In genomic region chr16:94370173-94370914, GRCm38 (mm10) we compare ENCODE assay signal across 8 mouse cellular contexts. TPM values are rescaled to one million over a fixed set of nuclear protein-coding genes. Genes with fewer than 3 reads are reported as not detected.
DNase-seq lines count a peak whose midpoint lies in the region; ATAC-seq and TF ChIP-seq lines count a peak whose summit lies in the region.

Ttc3 (plus strand) TSS chr16:94370618.

- DNase-seq in 3134 (ENCODE audit: extremely low read depth, insufficient read length, low spot score) = peak; percentile 92
- DNase-seq in adrenal gland, postnatal 36 days = peak; percentile 95 to 97
- DNase-seq in heart, adult 2 months = peak; percentile 95
- DNase-seq in kidney, adult 8-10 months = peak; percentile 86 to 90
- peak; percentile 86 to 89 for DNase-seq in spleen, postnatal 10 days (ENCODE audit: low spot score in 2 of 2)

- peaks cover 18% of the 10 kb centered on the region for H3K4me1 ChIP-seq in embryonic facial prominence, embryonic 13.5 days
- peaks cover 4% of the 10 kb centered on the region for H3K4me1 ChIP-seq in heart, adult 2 months (ENCODE audit: control insufficient read depth, insufficient read depth, low read length)
- H3K4me1 ChIP-seq in limb, embryonic 13.5 days = peaks cover 29% of the 10 kb centered on the region
- H3K4me1 ChIP-seq in midbrain, embryonic 16.5 days (ENCODE audit: control insufficient read depth, insufficient read depth, low read length) = peaks cover 34% of the 10 kb centered on the region

- peaks cover 2% of the 10 kb centered on the region; the same call in 1 of the 2 replicates for H3K36me3 ChIP-seq in embryonic facial prominence, embryonic 13.5 days
- peaks cover 6% of the 10 kb centered on the region for H3K36me3 ChIP-seq in heart, adult 2 months (ENCODE audit: control insufficient read depth, insufficient read depth, low read length)
- no peaks in the 10 kb centered on the region for H3K36me3 ChIP-seq in limb, embryonic 13.5 days
- no peaks in the 10 kb centered on the region for H3K36me3 ChIP-seq in midbrain, embryonic 16.5 days (ENCODE audit: control insufficient read depth, insufficient read depth, low read length)

- TF ChIP-seq POLR2A in heart, adult 2 months (IDR thresholded peaks at IDR 0.05; ENCODE audit: insufficient read depth, low read depth, low read length) = peak; percentile 62

- TF ChIP-seq CTCF in heart, adult 2 months (IDR thresholded peaks at IDR 0.05) = no peak

- no peak for TF ChIP-seq EP300 in heart, adult 2 months (IDR thresholded peaks at IDR 0.05; ENCODE audit: insufficient read depth, low read depth, low read length)

- H3K9me3 ChIP-seq in embryonic facial prominence, embryonic 13.5 days = no peaks in the 10 kb centered on the region
- no peaks in the 10 kb centered on the region for H3K9me3 ChIP-seq in limb, embryonic 13.5 days
- H3K9me3 ChIP-seq in midbrain, embryonic 16.5 days (replicated peaks; ENCODE audit: control insufficient read depth, low read length, poor library complexity, severe bottlenecking) = no peaks in the 10 kb centered on the region

- WGBS in embryonic facial prominence, embryonic 13.5 days = under 1% methylated on average over 78 of the region's 79 CpGs
- WGBS in heart, adult 2 months = under 1% methylated on average over 79 of the region's 79 CpGs
- under 1% methylated on average over 75 of the region's 79 CpGs for WGBS in limb, embryonic 13.5 days
- WGBS in midbrain, embryonic 16.5 days = under 1% methylated on average over 66 of the region's 79 CpGs

- peak; percentile 90 for ATAC-seq in embryonic facial prominence, embryonic 13.5 days (ENCODE audit: insufficient number of reproducible peaks, insufficient read depth, low FRiP score, low TSS enrichment, low read depth)
- peak; percentile 85 for ATAC-seq in limb, embryonic 13.5 days (ENCODE audit: low FRiP score, low read depth)
- peak; percentile 76 for ATAC-seq in midbrain, embryonic 16.5 days

- H3K4me3 ChIP-seq in embryonic facial prominence, embryonic 13.5 days = peak within 1 kb of the TSS; percentile 85
- H3K4me3 ChIP-seq in heart, adult 2 months = peak within 1 kb of the TSS; percentile 87
- H3K4me3 ChIP-seq in limb, embryonic 13.5 days = peak within 1 kb of the TSS; percentile 88
- H3K4me3 ChIP-seq in midbrain, embryonic 16.5 days (ENCODE audit: low read depth, low read length) = peak within 1 kb of the TSS; percentile 89

- intact Hi-C loops in heart, adult 2 months (cut with DNase I) = loop anchor here (1.0 to 5.0 kb wide), 2 partner anchors 57 to 157 kb away; partner anchors contain the start of genes Hlcs and Vps26c

- H3K9ac ChIP-seq in embryonic facial prominence, embryonic 13.5 days = peak within 1 kb of the TSS; percentile 93
- H3K9ac ChIP-seq in heart, adult 2 months (ENCODE audit: low read depth, low read length) = peak within 1 kb of the TSS; percentile 92
- H3K9ac ChIP-seq in limb, embryonic 13.5 days = peak within 1 kb of the TSS; percentile 93
- peak within 1 kb of the TSS; percentile 100 for H3K9ac ChIP-seq in midbrain, embryonic 16.5 days (ENCODE audit: low read depth, low read length)

- no peaks in the 10 kb centered on the region for H3K27me3 ChIP-seq in embryonic facial prominence, embryonic 13.5 days
- H3K27me3 ChIP-seq in heart, adult 2 months (ENCODE audit: control insufficient read depth, insufficient read depth, low read length) = no peaks in the 10 kb centered on the region
- no peaks in the 10 kb centered on the region for H3K27me3 ChIP-seq in limb, embryonic 13.5 days
- no peaks in the 10 kb centered on the region for H3K27me3 ChIP-seq in midbrain, embryonic 16.5 days (ENCODE audit: control insufficient read depth, insufficient read depth, low read depth, low read length)

- peak within 1 kb of the TSS; percentile 97 for H3K27ac ChIP-seq in embryonic facial prominence, embryonic 13.5 days
- peak within 1 kb of the TSS; percentile 99 for H3K27ac ChIP-seq in heart, adult 2 months
- H3K27ac ChIP-seq in limb, embryonic 13.5 days = peak within 1 kb of the TSS; percentile 98
- peak within 1 kb of the TSS; percentile 100 for H3K27ac ChIP-seq in midbrain, embryonic 16.5 days (ENCODE audit: low read length)

- H3K4me2 ChIP-seq in embryonic facial prominence, embryonic 13.5 days = peak within 1 kb of the TSS; percentile 72
- H3K4me2 ChIP-seq in limb, embryonic 13.5 days (replicated peaks) = peak within 1 kb of the TSS; percentile 76
- peak within 1 kb of the TSS; percentile 83 for H3K4me2 ChIP-seq in midbrain, embryonic 16.5 days (ENCODE audit: low read length)

- no peaks in the 10 kb centered on the region for H3K79me2 ChIP-seq in heart, adult 2 months (replicated peaks; ENCODE audit: control insufficient read depth, insufficient read depth, low read length)

RNA-seq across cellular contexts. Expression of gene Ttc3, which starts in this region (rescaled TPM):
- 100 to 1,000 TPM in 1 of 2 experiments, 10 to 100 TPM in 1; 96.4 to 119 TPM for total RNA-seq in adrenal gland, postnatal 36 days (2021)
- polyA plus RNA-seq in embryonic facial prominence, embryonic 13.5 days (2015; fragmentation: Nextera tagmentation; extraction: Ambion mirVana) = 291 and 321 TPM in 2 replicates
- total RNA-seq in heart, adult 2 months (2021) = 10 to 100 TPM; 77.6 to 85.5 TPM
- polyA plus RNA-seq in heart, adult 2 months (2012; rRNA removed) = 26.0 and 43.2 TPM in 2 replicates
- polyA plus RNA-seq in limb, embryonic 13.5 days (2015; fragmentation: Nextera tagmentation; extraction: Ambion mirVana) = 324 and 332 TPM in 2 replicates
- polyA plus RNA-seq in midbrain, embryonic 16.5 days (2015; fragmentation: Nextera tagmentation; extraction: Ambion mirVana) = 1,007 and 1,053 TPM in 2 replicates

Comparison
In these comparisons a context has a peak if more than half of its experiments do, and no peak if none do; other contexts are left out.
1. Peak in every context shown above with its lines: DNase-seq, ATAC-seq, H3K4me3 ChIP-seq and H3K27ac ChIP-seq.